Mouse (Mus musculus): ENCODE results near the gene Plcl2. TPM values are rescaled to one million over a fixed set of nuclear protein-coding genes. Genes with fewer than 3 reads are reported as not detected.

Plcl2 gene
- 8.6 and 10.2 TPM in 2 replicates for polyA plus RNA-seq (2016; fragmentation: Nextera tagmentation; extraction: Ambion mirVana)

- peak within 1 kb of the TSS; percentile 72 for H3K4me2 ChIP-seq (replicated peaks)
- peak within 1 kb of the TSS; percentile 93 for H3K9ac ChIP-seq
- peak within 1 kb of the TSS; percentile 94 for H3K4me3 ChIP-seq
- whole genome bisulfite sequencing: 1% methylated on average over 75 of the region's 95 CpGs
- no peaks in the 10 kb centered on the region for H3K9me3 ChIP-seq
- peaks cover 3% of the 10 kb centered on the region; the same call in 1 of the 2 replicates for H3K27me3 ChIP-seq (replicated peaks)
- peak; percentile 65 for ATAC-seq (ENCODE audit: low FRiP score, low read depth)
- H3K27ac ChIP-seq: peak within 1 kb of the TSS; percentile 86
- H3K4me1 ChIP-seq: peaks cover 14% of the 10 kb centered on the region
- H3K36me3 ChIP-seq: no peaks in the 10 kb centered on the region
These were observed at the start of gene Plcl2 for GRCm38 (mm10) chr17:50509251-50510104. Gene Plcl2, plus strand, starts transcription at chr17:50509403.

GRCm38 (mm10) chr17:50460301-50460700 is 48.9 kb upstream of the Plcl2 start:
- 84% methylated on average over 8 of the region's 8 CpGs for WGBS
- ATAC-seq (ENCODE audit: low FRiP score, low read depth): no peak

GRCm38 (mm10) chr17:50467438-50467837 is 41.8 kb upstream of the Plcl2 start:
- ATAC-seq (ENCODE audit: low FRiP score, low read depth): no peak
- 89% methylated on average over 2 of the region's 2 CpGs for WGBS
- Histone ChIP-seq H3K9me3 (no peaks in the 10 kb centered on the region), H3K4me1 (peaks cover 6% of the 10 kb centered on the region), H3K4me2 (replicated peaks) (no peak overlapping the region), H3K27me3 (replicated peaks) (no peaks in the 10 kb centered on the region), H3K36me3 (no peaks in the 10 kb centered on the region), H3K27ac (no peak overlapping the region), H3K9ac (no peak overlapping the region), H3K4me3 (no peak overlapping the region)

More at GRCm38 (mm10) chr17:50460301-50460700, 48.9 kb upstream of the Plcl2 start:
- Histone ChIP-seq H3K4me3 (no peak overlapping the region), H3K36me3 (no peaks in the 10 kb centered on the region), H3K27me3 (replicated peaks) (no peaks in the 10 kb centered on the region), H3K9me3 (no peaks in the 10 kb centered on the region), H3K27ac (no peak overlapping the region), H3K4me1 (no peaks in the 10 kb centered on the region), H3K4me2 (replicated peaks) (no peak overlapping the region), H3K9ac (no peak overlapping the region)

GRCm38 (mm10) chr17:50469126-50469525 is 40.1 kb upstream of the Plcl2 start:
- 60% methylated on average over 5 of the region's 5 CpGs for WGBS
- Histone ChIP-seq H3K9me3 (no peaks in the 10 kb centered on the region), H3K9ac (no peak overlapping the region), H3K4me3 (no peak overlapping the region), H3K4me2 (replicated peaks) (no peak overlapping the region), H3K36me3 (no peaks in the 10 kb centered on the region), H3K27me3 (replicated peaks) (no peaks in the 10 kb centered on the region), H3K27ac (no peak overlapping the region), H3K4me1 (peaks cover 6% of the 10 kb centered on the region)
- no peak for ATAC-seq (ENCODE audit: low FRiP score, low read depth)

- WGBS: 14% methylated on average over 13 of the region's 13 CpGs
- no peak overlapping the region for H3K4me3 ChIP-seq
- no peaks in the 10 kb centered on the region for H3K36me3 ChIP-seq
- no peaks in the 10 kb centered on the region for H3K9me3 ChIP-seq
- H3K27ac ChIP-seq: no peak overlapping the region
- H3K9ac ChIP-seq: no peak overlapping the region
- peaks cover 6% of the 10 kb centered on the region for H3K4me1 ChIP-seq
- no peaks in the 10 kb centered on the region for H3K27me3 ChIP-seq (replicated peaks)
- ATAC-seq (ENCODE audit: low FRiP score, low read depth): peak; percentile 77
- H3K4me2 ChIP-seq (replicated peaks): peak overlapping the region; percentile 44
These were observed 39.4 kb upstream of the Plcl2 start for GRCm38 (mm10) chr17:50469543-50470431.

GRCm38 (mm10) chr17:50470432-50471078 is 38.6 kb upstream of the Plcl2 start:
- peak overlapping the region; percentile 44 for H3K4me2 ChIP-seq (replicated peaks)
- H3K4me3 ChIP-seq: no peak overlapping the region

GRCm38 (mm10) chr17:50471230-50471629 is 38.0 kb upstream of the Plcl2 start:
- H3K4me1 ChIP-seq: peaks cover 6% of the 10 kb centered on the region
- H3K9ac ChIP-seq: no peak overlapping the region
- H3K4me2 ChIP-seq (replicated peaks): no peak overlapping the region
- no peaks in the 10 kb centered on the region for H3K36me3 ChIP-seq
- H3K4me3 ChIP-seq: no peak overlapping the region
- H3K27ac ChIP-seq: no peak overlapping the region
- WGBS: 85% methylated on average over 3 of the region's 3 CpGs
- H3K9me3 ChIP-seq: no peaks in the 10 kb centered on the region
- no peak for ATAC-seq (ENCODE audit: low FRiP score, low read depth)
- no peaks in the 10 kb centered on the region for H3K27me3 ChIP-seq (replicated peaks)

More at GRCm38 (mm10) chr17:50470432-50471078, 38.6 kb upstream of the Plcl2 start:
- WGBS: 32% methylated on average over 16 of the region's 16 CpGs
- Histone ChIP-seq H3K36me3 (no peaks in the 10 kb centered on the region), H3K4me1 (peaks cover 6% of the 10 kb centered on the region), H3K27me3 (replicated peaks) (no peaks in the 10 kb centered on the region), H3K9me3 (no peaks in the 10 kb centered on the region), H3K27ac (no peak overlapping the region), H3K9ac (no peak overlapping the region)
- ATAC-seq (ENCODE audit: low FRiP score, low read depth): 0 out of 2 replicates have a peak, but pooled peaks have one; percentile 14

- Histone ChIP-seq H3K36me3 (no peaks in the 10 kb centered on the region), H3K27ac (no peak overlapping the region), H3K27me3 (replicated peaks) (no peaks in the 10 kb centered on the region), H3K9me3 (no peaks in the 10 kb centered on the region), H3K4me2 (replicated peaks) (no peak overlapping the region), H3K9ac (no peak overlapping the region), H3K4me1 (no peaks in the 10 kb centered on the region), H3K4me3 (no peak overlapping the region)
- 85% methylated on average over 4 of the region's 4 CpGs for WGBS
- no peak for ATAC-seq (ENCODE audit: low FRiP score, low read depth)
These were observed 31.9 kb upstream of the Plcl2 start for GRCm38 (mm10) chr17:50477277-50477676.

- Histone ChIP-seq H3K27me3 (replicated peaks) (no peaks in the 10 kb centered on the region), H3K4me2 (replicated peaks) (no peak overlapping the region), H3K9me3 (no peaks in the 10 kb centered on the region), H3K4me3 (no peak overlapping the region), H3K9ac (no peak overlapping the region), H3K36me3 (no peaks in the 10 kb centered on the region), H3K27ac (no peak overlapping the region), H3K4me1 (no peaks in the 10 kb centered on the region)
- 56% methylated on average over 7 of the region's 7 CpGs for WGBS
- ATAC-seq (ENCODE audit: low FRiP score, low read depth): no peak
These were observed 28.3 kb upstream of the Plcl2 start for GRCm38 (mm10) chr17:50480867-50481266.

GRCm38 (mm10) chr17:50483700-50484099 is 25.5 kb upstream of the Plcl2 start:
- Histone ChIP-seq H3K9me3 (no peaks in the 10 kb centered on the region), H3K4me3 (no peak overlapping the region), H3K27ac (no peak overlapping the region), H3K36me3 (no peaks in the 10 kb centered on the region), H3K9ac (no peak overlapping the region), H3K4me2 (replicated peaks) (no peak overlapping the region), H3K27me3 (replicated peaks) (no peaks in the 10 kb centered on the region), H3K4me1 (no peaks in the 10 kb centered on the region)
- ATAC-seq (ENCODE audit: low FRiP score, low read depth): no peak
- WGBS: 87% methylated on average over 7 of the region's 7 CpGs

- no peak for ATAC-seq (ENCODE audit: low FRiP score, low read depth)
- WGBS: 79% methylated on average over 5 of the region's 5 CpGs
- Histone ChIP-seq H3K9ac (no peak overlapping the region), H3K36me3 (no peaks in the 10 kb centered on the region), H3K27ac (no peak overlapping the region), H3K27me3 (replicated peaks) (no peaks in the 10 kb centered on the region), H3K4me1 (no peaks in the 10 kb centered on the region), H3K9me3 (no peaks in the 10 kb centered on the region), H3K4me2 (replicated peaks) (no peak overlapping the region), H3K4me3 (no peak overlapping the region)
These were observed 24.2 kb upstream of the Plcl2 start for GRCm38 (mm10) chr17:50484981-50485380.
